Comparison of ENCODE assay signal across 16 mouse cellular contexts in the genomic region with DNA sequence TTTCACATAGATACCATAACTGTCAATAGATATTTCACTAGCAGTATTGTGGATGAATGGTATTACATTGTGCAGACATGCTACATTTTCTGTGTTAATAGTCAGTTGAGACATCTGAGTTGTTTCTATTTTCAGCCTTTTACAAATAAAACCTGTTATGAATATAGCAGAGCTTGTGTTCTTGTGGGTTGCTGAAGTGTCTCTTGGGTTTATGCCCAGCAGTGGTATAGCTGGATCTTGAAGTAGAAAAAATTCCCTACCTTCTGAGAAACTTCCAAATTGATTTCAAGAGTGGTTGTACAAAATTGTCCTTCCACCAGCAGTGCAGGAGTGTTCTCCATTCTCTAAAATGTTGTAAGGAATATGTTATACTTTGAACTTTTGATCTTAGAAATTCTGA.
"Had no signal": no experiment of that assay in that cellular context is flagged by ENCODE, and none has a peak within 500 bp of the region (broad histone marks: within the 10 kb centered on the region; RNA-seq: fewer than 3 reads in every experiment).

No protein-coding gene starts in this region.

- DNase-seq: gastrocnemius, postnatal 14 days; gastrocnemius, postnatal 36 days; heart, adult 11 months; heart, adult 2 months; heart, postnatal 4 days; kidney, adult 18-20 months; kidney, adult 8-10 months; kidney, postnatal 10 days; kidney, postnatal 25 days; kidney, postnatal 4 days; liver; liver, embryonic 13.5 days had no signal

- ATAC-seq: hindbrain, embryonic 16.5 days; inflammation-experienced regulatory T-cells, adult 6 months; intestine, embryonic 15.5 days; intestine, postnatal 0 days had no signal
